Mouse (Mus musculus): Measurements from ENCODE around the gene Rhoh. TPM values are rescaled to one million over a fixed set of nuclear protein-coding genes. Genes with fewer than 3 reads are reported as not detected.

The Rhoh gene
- total RNA-seq, 2 experiments from 2014 or later, result 0.79 to 0.91 TPM

Other genes with a start within 250 kb of the Rhoh start
- 10 to 100 TPM; 67.3 to 69.9 TPM for gene Pds5a, start 162.9 kb upstream of the Rhoh start, total RNA-seq (2021)
- gene N4bp2, start 97.7 kb upstream of the Rhoh start, total RNA-seq (2021), result 10 to 100 TPM; 15.5 to 18.6 TPM
- not detected for gene Chrna9, start 73.7 kb downstream of the Rhoh start, total RNA-seq (2021)
- gene 9130230L23Rik, start 143.1 kb downstream of the Rhoh start, total RNA-seq (2021), result not detected

All from left cerebral cortex, postnatal 10 days (tissue).